Mouse (Mus musculus): Measurements from ENCODE around the gene Tceal5.

GRCm38 (mm10) chrX:136243181-136243580 lies 39.5 kb upstream of the Tceal5 start:
- no peak for TF ChIP-seq TAL1 (IDR thresholded peaks at IDR 0.05; ENCODE audit: low read length)
- no peak for TF ChIP-seq GATA1 (IDR thresholded peaks at IDR 0.05; ENCODE audit: low read length)

Measured in erythroblast, embryonic 14.5 days (primary cell).